Mouse (Mus musculus) liver, embryonic 14.5 days (tissue): Measurements from ENCODE around the gene Ltb. TPM values are rescaled to one million over a fixed set of nuclear protein-coding genes. Genes with fewer than 3 reads are reported as not detected.

Experiments
- ATAC-seq: fragments of 200-750 bp; cut with Nextera tagmentation; 2 replicates; pipeline ENCODE4 v1.8.0; 2017; ENCODE audit warnings: moderate number of reproducible peaks, mild to moderate bottlenecking, moderate library complexity; ENCODE audit not compliant: insufficient read depth
- DNase-seq, 3 experiments: peaks; one replicate each; pipeline ENCODE4 v3.0.0-alpha.2; 2012 to 2013; ENCODE audit warnings: low read depth in 3 of 3, low spot score in 3 of 3
- H3K27ac ChIP-seq: fragments of 300-500 bp; sonication (generic); 2 replicates; pipeline ENCODE4 v1.5.1; 2014; ENCODE audit warnings: moderate library complexity, mild to moderate bottlenecking, control low read depth, inconsistent platforms
- H3K27me3 ChIP-seq: fragments of 300-500 bp; sonication (generic); 2 replicates; pipeline ENCODE4 v1.6.1; 2014; ENCODE audit warnings: mild to moderate bottlenecking, low read length, moderate library complexity; ENCODE audit not compliant: control insufficient read depth, insufficient read depth
- H3K36me3 ChIP-seq: fragments of 300-500 bp; sonication (generic); replicated peaks from 2 replicates; pipeline ENCODE4 v1.6.1; 2014; ENCODE audit warnings: low read depth; ENCODE audit not compliant: control insufficient read depth, insufficient read depth
- H3K4me1 ChIP-seq, 2 experiments: fragments of 200-500 bp in 1 of 2; fragments of 300-500 bp in 1 of 2; sonication (generic) in 1 of 2; replicated peaks; 2 replicates each; pipeline ENCODE4 v1.6.1; 2012 to 2014; ENCODE audit warnings: antibody characterized with exemption in 1 of 2, inconsistent platforms in 1 of 2, low read length in 1 of 2; ENCODE audit not compliant: control insufficient read depth in 2 of 2, insufficient read depth in 2 of 2
- H3K4me2 ChIP-seq: fragments of 300-500 bp; sonication (generic); 2 replicates; pipeline ENCODE4 v1.6.1; 2014; ENCODE audit warnings: low read depth, mild to moderate bottlenecking, control low read depth, moderate library complexity
- H3K4me3 ChIP-seq, 2 experiments: fragments of 200-500 bp in 1 of 2; fragments of 300-500 bp in 1 of 2; sonication (generic) in 1 of 2; 2 replicates each; pipeline ENCODE4 v1.5.1; 2012 to 2014; ENCODE audit warnings: low read depth in 2 of 2, low read length in 2 of 2, mild to moderate bottlenecking in 2 of 2, control low read depth in 1 of 2, inconsistent platforms in 1 of 2, moderate library complexity in 1 of 2; ENCODE audit not compliant: insufficient read depth in 1 of 2
- H3K9ac ChIP-seq: fragments of 300-500 bp; sonication (generic); replicated peaks from 2 replicates; pipeline ENCODE4 v1.6.1; 2014; ENCODE audit warnings: mild to moderate bottlenecking, control low read depth, moderate library complexity
- H3K9me3 ChIP-seq: fragments of 300-500 bp; sonication (generic); 2 replicates; pipeline ENCODE4 v1.6.1; 2016; ENCODE audit warnings: low read length, mixed read lengths; ENCODE audit not compliant: control insufficient read depth
- CTCF ChIP-seq: IDR thresholded peaks from 2 replicates; pipeline ENCODE4 v1.5.1; 2016; ENCODE audit warnings: antibody characterized with exemption, low read depth, control low read depth
- EP300 ChIP-seq: IDR thresholded peaks from 2 replicates; pipeline ENCODE4 v1.6.1; 2016; ENCODE audit warnings: antibody characterized with exemption, low read depth
- WGBS: fragments of 180-500 bp; shearing (Covaris S2); extraction: QIAGEN DNeasy Blood & Tissue Kit; methylation state at CpG from one replicate; pipeline ENCODE4 v1.1.7; 2014; ENCODE audit not compliant: insufficient replicate concordance; 5-methylcytosine and 5-hydroxymethylcytosine counted together
- polyA plus RNA-seq, 2 experiments: library from polyadenylated mRNA; depleted of rRNA in 1 of 2; stranded (reverse) in 1 of 2; unstranded in 1 of 2; fragments of >200 nt; fragmentation: Nextera tagmentation in 1 of 2; extraction: Ambion mirVana in 1 of 2; gene quantifications; 2 replicates each; pipeline versions ENCODE4 v1.2.1 to v1.2.3; 2012 to 2014

Ltb gene
- polyA plus RNA-seq, 2 experiments: 0.28 to 0.70 TPM

GRCm38 (mm10) chr17:35218516-35219193 lies 24.4 kb downstream of the Ltb start:
- Histone ChIP-seq H3K4me2 (no peak overlapping the region), H3K27me3 (no peaks in the 10 kb centered on the region), H3K9ac (no peak overlapping the region), H3K36me3 (no peaks in the 10 kb centered on the region; the same call in 1 of the 2 replicates), H3K9me3 (no peaks in the 10 kb centered on the region), H3K4me1 (peaks cover 0 to 9% of the 10 kb centered on the region in 2 experiments; a peak in 1 of 4 replicates), H3K4me3 (no peak overlapping the region), H3K27ac (no peak overlapping the region)
- 11% methylated on average over 18 of the region's 18 CpGs for WGBS
- DNase-seq: no peak
- TF ChIP-seq CTCF (no peak), EP300 (peak; percentile 5; the same call in 1 of the 2 replicates)
- peak; percentile 48; the same call in 1 of the 2 replicates for ATAC-seq

GRCm38 (mm10) chr17:35219601-35220041 lies 25.4 kb downstream of the Ltb start:
- TF ChIP-seq CTCF (no peak), EP300 (no peak)
- Histone ChIP-seq H3K9me3 (no peaks in the 10 kb centered on the region), H3K4me3 (no peak overlapping the region), H3K9ac (no peak overlapping the region), H3K4me2 (no peak overlapping the region), H3K27ac (no peak overlapping the region), H3K27me3 (no peaks in the 10 kb centered on the region), H3K36me3 (no peaks in the 10 kb centered on the region; the same call in 1 of the 2 replicates), H3K4me1 (peaks cover 0 to 9% of the 10 kb centered on the region in 2 experiments; a peak in 1 of 4 replicates)
- 16% methylated on average over 6 of the region's 6 CpGs for WGBS
- ATAC-seq (no peak), DNase-seq (no peak)

- Histone ChIP-seq H3K36me3 (no peaks in the 10 kb centered on the region; the same call in 1 of the 2 replicates), H3K27me3 (no peaks in the 10 kb centered on the region), H3K9me3 (no peaks in the 10 kb centered on the region), H3K9ac (no peak within 1 kb of the TSS), H3K27ac (no peak within 1 kb of the TSS), H3K4me1 (peaks cover 0 to 9% of the 10 kb centered on the region in 2 experiments; a peak in 1 of 4 replicates), H3K4me3 (no peak within 1 kb of the TSS), H3K4me2 (no peak within 1 kb of the TSS)
- TF ChIP-seq CTCF: no peak
- no peak for TF ChIP-seq EP300
- 55% methylated on average over 28 of the region's 28 CpGs for WGBS
- ATAC-seq: no peak
- DNase-seq: no peak
Measured at GRCm38 (mm10) chr17:35220156-35220952, 26.1 kb downstream of the Ltb start, which contains the start of gene Gm16181. Gm16181 (plus strand) TSS chr17:35220834.

GRCm38 (mm10) chr17:35222299-35222698 lies 28.1 kb downstream of the Ltb start:
- H3K27ac ChIP-seq: no peak overlapping the region
- 39% methylated on average over 6 of the region's 6 CpGs for WGBS
- H3K9me3 ChIP-seq: no peaks in the 10 kb centered on the region
- no peak overlapping the region for H3K9ac ChIP-seq
- H3K27me3 ChIP-seq: no peaks in the 10 kb centered on the region
- ATAC-seq (no peak), DNase-seq (no peak)
- no peak overlapping the region for H3K4me2 ChIP-seq
- no peak for TF ChIP-seq EP300
- TF ChIP-seq CTCF: no peak
- no peaks in the 10 kb centered on the region; the same call in 1 of the 2 replicates for H3K36me3 ChIP-seq
- H3K4me1 ChIP-seq: peaks cover 0 to 9% of the 10 kb centered on the region in 2 experiments; a peak in 1 of 4 replicates
- H3K4me3 ChIP-seq: no peak overlapping the region

- Histone ChIP-seq H3K27me3 (no peaks in the 10 kb centered on the region), H3K9me3 (no peaks in the 10 kb centered on the region), H3K27ac (no peak overlapping the region), H3K4me3 (no peak overlapping the region), H3K36me3 (peaks cover 6% of the 10 kb centered on the region), H3K9ac (no peak overlapping the region), H3K4me1 (0 out of 4 replicates have a peak, but pooled peaks cover 0 to 3% of the 10 kb centered on the region in 2 experiments), H3K4me2 (no peak overlapping the region)
- WGBS: 80% methylated on average over 4 of the region's 4 CpGs
- TF ChIP-seq CTCF (no peak), EP300 (no peak)
- DNase-seq (no peak), ATAC-seq (no peak)
Measured at GRCm38 (mm10) chr17:35224641-35225040, 30.4 kb downstream of the Ltb start.
